Comparison of ENCODE assay signal across 8 mouse cellular contexts in the genomic region with DNA sequence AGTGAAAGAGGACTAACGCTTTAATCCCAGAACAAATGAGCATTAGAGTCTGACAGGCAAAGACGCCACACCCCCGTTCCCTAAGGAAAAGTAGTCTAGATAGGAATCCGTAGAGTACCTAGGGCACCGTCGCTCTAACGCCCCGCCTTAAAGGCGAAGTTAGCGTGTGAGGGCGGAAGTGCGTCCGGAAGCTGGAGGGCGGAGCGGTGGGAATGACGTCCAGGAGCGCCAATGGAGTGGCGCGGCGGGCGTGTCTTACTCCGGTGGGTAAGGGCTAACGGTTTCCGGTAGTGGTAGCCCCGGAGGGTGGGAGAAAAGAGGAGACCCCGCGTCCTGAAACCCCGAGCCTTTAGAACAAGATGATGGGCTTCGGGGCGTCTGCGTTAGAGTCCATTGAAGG. TPM values are rescaled to one million over a fixed set of nuclear protein-coding genes. Genes with fewer than 3 reads are reported as not detected.
A peak's percentile ranks its signal among the peaks of the same experiment; 100 is the strongest.
DNase-seq lines count a peak whose midpoint lies in the region; ATAC-seq and TF ChIP-seq lines count a peak whose summit lies in the region.

Gene Ppp1r35 (plus strand): TSS at position 215 of the 400 bp plus-strand sequence.

- H3K36me3 ChIP-seq in C2C12 (ENCODE audit: control insufficient read depth, insufficient read depth) (peaks cover 35% of the 10 kb centered on the region), myocyte (ENCODE audit: control insufficient read depth, insufficient read depth) (peaks cover 22% of the 10 kb centered on the region)
- peaks cover 42% of the 10 kb centered on the region for H3K36me3 ChIP-seq in erythroblast, embryonic 14.5 days (ENCODE audit: control insufficient read depth)
- peaks cover 22% of the 10 kb centered on the region for H3K36me3 ChIP-seq in heart, embryonic 11.5 days (ENCODE audit: control insufficient read depth, insufficient read depth, low read length)
- peaks cover 31% of the 10 kb centered on the region for H3K36me3 ChIP-seq in kidney, embryonic 16.5 days (ENCODE audit: insufficient read depth, low read length)
- H3K36me3 ChIP-seq in liver, adult 2 months (ENCODE audit: control insufficient read depth, insufficient read depth, low read length): peaks cover 17% of the 10 kb centered on the region; the same call in 1 of the 2 replicates
- peaks cover 6% of the 10 kb centered on the region; the same call in 1 of the 2 replicates for H3K36me3 ChIP-seq in splenic B cell, adult 2 months (ENCODE audit: control insufficient read depth, insufficient read depth, low read length, poor library complexity, severe bottlenecking)

- peak within 1 kb of the TSS; percentile 96 for H3K9ac ChIP-seq in heart, embryonic 11.5 days (ENCODE audit: low read depth, low read length)
- peak within 1 kb of the TSS; percentile 84 for H3K9ac ChIP-seq in kidney, embryonic 16.5 days (replicated peaks; ENCODE audit: low read length)
- H3K9ac ChIP-seq in liver, adult 2 months (ENCODE audit: low read depth, low read length): peak within 1 kb of the TSS; percentile 93

- peak within 1 kb of the TSS; percentile 87 for H3K27ac ChIP-seq in heart, embryonic 11.5 days (ENCODE audit: low read depth, low read length)
- peak within 1 kb of the TSS; percentile 85 for H3K27ac ChIP-seq in kidney, embryonic 16.5 days (ENCODE audit: low read length)
- peak within 1 kb of the TSS; percentile 87 for H3K27ac ChIP-seq in liver, adult 2 months (replicated peaks; ENCODE audit: insufficient read depth, low read depth, low read length)

- peak; percentile 99 for DNase-seq in brain, embryonic 14.5 days (ENCODE audit: low read depth)
- peak; percentile 92 for DNase-seq in liver, adult 2 months (ENCODE audit: extremely low read depth, low read depth, low spot score)
- DNase-seq in splenic B cell, adult 2 months (ENCODE audit: low read depth, low spot score): peak; percentile 95

- peaks cover 80% of the 10 kb centered on the region for H3K4me1 ChIP-seq in erythroblast, embryonic 14.5 days (ENCODE audit: control insufficient read depth)
- H3K4me1 ChIP-seq in heart, embryonic 11.5 days (ENCODE audit: control insufficient read depth, insufficient read depth, low read length): peaks cover 19% of the 10 kb centered on the region
- peaks cover 26% of the 10 kb centered on the region for H3K4me1 ChIP-seq in kidney, embryonic 16.5 days (ENCODE audit: insufficient read depth, low read length)
- H3K4me1 ChIP-seq in liver, adult 2 months (ENCODE audit: control insufficient read depth, insufficient read depth, low read length): peaks cover 9% of the 10 kb centered on the region

- peak within 1 kb of the TSS; percentile 99 for H3K4me2 ChIP-seq in heart, embryonic 11.5 days
- H3K4me2 ChIP-seq in kidney, embryonic 16.5 days (replicated peaks; ENCODE audit: low read depth, low read length): peak within 1 kb of the TSS; percentile 92
- peak within 1 kb of the TSS; percentile 86 for H3K4me2 ChIP-seq in myocyte (ENCODE audit: low read depth)

- no peaks in the 10 kb centered on the region for H3K9me3 ChIP-seq in erythroblast, embryonic 14.5 days (ENCODE audit: control insufficient read depth, low read length)
- H3K9me3 ChIP-seq in heart, embryonic 11.5 days (replicated peaks; ENCODE audit: control insufficient read depth, low read length): no peaks in the 10 kb centered on the region
- no peaks in the 10 kb centered on the region for H3K9me3 ChIP-seq in kidney, embryonic 16.5 days (ENCODE audit: low read length)

- H3K27me3 ChIP-seq in C2C12 (ENCODE audit: control insufficient read depth, insufficient read depth, insufficient read length): no peaks in the 10 kb centered on the region
- no peaks in the 10 kb centered on the region for H3K27me3 ChIP-seq in erythroblast, embryonic 14.5 days (ENCODE audit: control insufficient read depth)
- no peaks in the 10 kb centered on the region for H3K27me3 ChIP-seq in heart, embryonic 11.5 days (ENCODE audit: control insufficient read depth, insufficient read depth, low read length)
- no peaks in the 10 kb centered on the region for H3K27me3 ChIP-seq in kidney, embryonic 16.5 days (ENCODE audit: insufficient read depth, low read length)
- H3K27me3 ChIP-seq in liver, adult 2 months (ENCODE audit: control insufficient read depth, insufficient read depth, low read length): no peaks in the 10 kb centered on the region
- H3K27me3 ChIP-seq in myocyte (ENCODE audit: control insufficient read depth, insufficient read depth, insufficient read length): no peaks in the 10 kb centered on the region
- H3K27me3 ChIP-seq in splenic B cell, adult 2 months (ENCODE audit: control insufficient read depth, insufficient read depth, low read length, poor library complexity, severe bottlenecking): no peaks in the 10 kb centered on the region

- WGBS in heart, embryonic 11.5 days (ENCODE audit: insufficient replicate concordance): 0% methylated on average over 31 of the region's 31 CpGs
- WGBS in kidney, embryonic 16.5 days: under 1% methylated on average over 31 of the region's 31 CpGs
- under 1% methylated on average over 31 of the region's 31 CpGs for WGBS in liver, adult 2 months

- H3K4me3 ChIP-seq in C2C12 (ENCODE audit: insufficient read depth, poor library complexity, severe bottlenecking) (peak within 1 kb of the TSS; percentile 68), myocyte (peak within 1 kb of the TSS; percentile 57)
- H3K4me3 ChIP-seq in erythroblast, embryonic 14.5 days (replicated peaks): peak within 1 kb of the TSS; percentile 95
- H3K4me3 ChIP-seq in heart, embryonic 11.5 days (ENCODE audit: low read depth, low read length): peak within 1 kb of the TSS; percentile 99
- peak within 1 kb of the TSS; percentile 69 for H3K4me3 ChIP-seq in kidney, embryonic 16.5 days (ENCODE audit: low read length)
- H3K4me3 ChIP-seq in liver, adult 2 months (ENCODE audit: insufficient read depth, low read depth, low read length): peak within 1 kb of the TSS; percentile 92

- peaks cover 17% of the 10 kb centered on the region for H3K79me3 ChIP-seq in C2C12 (ENCODE audit: low read depth)

- H3ac ChIP-seq in C2C12 (ENCODE audit: control insufficient read depth, insufficient read length, low read depth) (peak within 1 kb of the TSS; percentile 90), myocyte (ENCODE audit: control insufficient read depth, insufficient read length) (peak within 1 kb of the TSS; percentile 11)

- no peak for TF ChIP-seq CTCF in C2C12 (IDR thresholded peaks at IDR 0.05; ENCODE audit: control insufficient read depth, insufficient read depth, insufficient read length)
- no peak for TF ChIP-seq CTCF in brain, embryonic 14.5 days (IDR thresholded peaks at IDR 0.05; ENCODE audit: borderline replicate concordance, extremely low read depth, insufficient read depth, insufficient read length)
- TF ChIP-seq CTCF in liver, adult 2 months (IDR thresholded peaks at IDR 0.05; ENCODE audit: low read depth, low read length): no peak

- TF ChIP-seq POLR2A in brain, embryonic 14.5 days (IDR thresholded peaks at IDR 0.05; ENCODE audit: borderline replicate concordance, extremely low read depth, insufficient read depth, insufficient read length, poor library complexity, severe bottlenecking): no peak
- TF ChIP-seq POLR2A in liver, adult 2 months (IDR thresholded peaks at IDR 0.05; ENCODE audit: extremely low read depth, insufficient read depth, low read length): peak; percentile 56
- peak; percentile 61 for TF ChIP-seq POLR2A in myocyte (IDR thresholded peaks at IDR 0.05; ENCODE audit: insufficient read length, low read depth)

- peaks cover 41% of the 10 kb centered on the region for H3K79me2 ChIP-seq in C2C12 (ENCODE audit: control insufficient read depth, insufficient read depth)
- H3K79me2 ChIP-seq in liver, adult 2 months (ENCODE audit: control insufficient read depth, insufficient read depth, low read length): peaks cover 3% of the 10 kb centered on the region; the same call in 1 of the 2 replicates
- H3K79me2 ChIP-seq in myocyte (ENCODE audit: control insufficient read depth, insufficient read depth): peaks cover 5% of the 10 kb centered on the region

- peak; percentile 89 for ATAC-seq in heart, embryonic 11.5 days (replicated peaks; ENCODE audit: insufficient number of reproducible peaks, low FRiP score, low TSS enrichment)
- peak; percentile 95 for ATAC-seq in kidney, embryonic 16.5 days (ENCODE audit: low FRiP score, low TSS enrichment)

TF ChIP-seq in C2C12, 6 proteins besides CTCF, POLR2A, EP300 and RAD21:
- TF ChIP-seq CEBPB (IDR thresholded peaks at IDR 0.05; ENCODE audit: low read depth): no peak
- TF ChIP-seq MYOD1 (IDR thresholded peaks at IDR 0.05; ENCODE audit: control insufficient read depth, insufficient read length, low read depth): no peak
- TF ChIP-seq MYOG (IDR thresholded peaks at IDR 0.05; ENCODE audit: control insufficient read depth, extremely low read depth, insufficient read length): no peak
- no peak for TF ChIP-seq FOSL1 (IDR thresholded peaks at IDR 0.05; ENCODE audit: insufficient read depth, low read length, poor library complexity, severe bottlenecking)
- no peak for TF ChIP-seq USF1 (IDR thresholded peaks at IDR 0.05; ENCODE audit: low read depth)
- no peak for TF ChIP-seq MAX (IDR thresholded peaks at IDR 0.05)

TF ChIP-seq in myocyte, 11 proteins besides CTCF, POLR2A, EP300 and RAD21:
- TF ChIP-seq MAX (IDR thresholded peaks at IDR 0.05; ENCODE audit: low read depth): no peak
- TF ChIP-seq TCF12 (IDR thresholded peaks at IDR 0.05; ENCODE audit: insufficient read depth, poor library complexity, severe bottlenecking): no peak
- no peak for TF ChIP-seq TCF3 (IDR thresholded peaks at IDR 0.05; ENCODE audit: insufficient read length, low read depth)
- peak; percentile 75 for TF ChIP-seq POLR2AphosphoS2 (IDR thresholded peaks at IDR 0.05; ENCODE audit: insufficient read length, low read depth)
- no peak for TF ChIP-seq REST (IDR thresholded peaks at IDR 0.05; ENCODE audit: insufficient read depth, insufficient read length)
- TF ChIP-seq SRF (IDR thresholded peaks at IDR 0.05; ENCODE audit: control insufficient read depth, insufficient read length, low read depth): no peak
- TF ChIP-seq E2F4 (IDR thresholded peaks at IDR 0.05; ENCODE audit: insufficient read depth): no peak

RNA-seq across cellular contexts. Expression of gene Ppp1r35, which starts in this region (rescaled TPM):
- polyA plus RNA-seq in C2C12 (2012; fragmentation: generic; extraction: Trizol) (42.7 TPM), myocyte (2012; fragmentation: generic; extraction: Trizol) (40.4 TPM)
- 47.7 and 81.6 TPM in 2 replicates for polyA plus RNA-seq in brain, embryonic 14.5 days (2012; rRNA removed)
- polyA plus RNA-seq in erythroblast, embryonic 14.5 days (2012): 16.1 TPM in 2 replicates
- 29.9 and 35.3 TPM in 2 replicates for polyA plus RNA-seq in heart, embryonic 11.5 days (2014; fragmentation: Nextera tagmentation; extraction: Ambion mirVana)
- 26.0 and 32.1 TPM in 2 replicates for polyA plus RNA-seq in kidney, embryonic 16.5 days (2015; fragmentation: Nextera tagmentation; extraction: Ambion mirVana)
- 11.5 and 16.7 TPM in 2 replicates for total RNA-seq in liver, adult 2 months (2014; rRNA removed)
- polyA plus RNA-seq in liver, adult 2 months (2012; rRNA removed): 28.9 and 34.0 TPM in 2 replicates

Comparison
In these comparisons a context has a peak if more than half of its experiments do, and no peak if none do; other contexts are left out.
1. Peak in every context shown above with its lines: DNase-seq, ATAC-seq, H3K4me3 ChIP-seq and H3K27ac ChIP-seq.